Mouse (Mus musculus) lung, postnatal 10 days (tissue): ENCODE data around the gene Surf6.
"Not testable (repeated sequence)": the region's sequence is repeated elsewhere in the genome, so short reads cannot be mapped to it uniquely, and the experiment has no call there.

Experiments
- DNase-seq: peaks from one replicate; pipeline ENCODE4 v3.0.0; 2021

Gene Surf6

DNA sequence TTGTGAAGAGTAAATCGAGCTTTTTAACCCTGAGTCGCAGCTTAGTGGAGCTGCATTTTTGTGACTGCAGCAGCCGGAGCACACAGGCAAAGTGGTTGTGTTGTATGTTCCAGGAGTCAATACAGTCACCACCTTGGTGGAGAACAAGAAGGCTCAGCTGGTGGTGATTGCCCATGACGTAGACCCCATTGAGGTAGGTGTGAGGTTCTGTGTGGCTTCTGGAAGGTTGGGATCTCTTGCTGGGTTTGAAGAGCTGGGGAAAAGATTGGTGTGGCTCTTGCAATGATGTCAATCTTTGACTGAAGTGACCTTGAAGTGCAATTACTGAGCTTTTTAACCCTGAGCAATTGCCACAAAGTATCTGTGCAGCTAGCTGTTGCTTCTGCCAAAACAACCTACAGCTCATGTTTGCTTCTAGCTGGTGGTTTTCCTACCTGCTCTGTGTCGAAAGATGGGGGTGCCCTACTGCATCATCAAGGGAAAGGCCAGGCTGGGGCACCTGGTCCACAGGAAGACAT is 9.6 kb upstream of the Surf6 start:
- no peak for DNase-seq

DNA sequence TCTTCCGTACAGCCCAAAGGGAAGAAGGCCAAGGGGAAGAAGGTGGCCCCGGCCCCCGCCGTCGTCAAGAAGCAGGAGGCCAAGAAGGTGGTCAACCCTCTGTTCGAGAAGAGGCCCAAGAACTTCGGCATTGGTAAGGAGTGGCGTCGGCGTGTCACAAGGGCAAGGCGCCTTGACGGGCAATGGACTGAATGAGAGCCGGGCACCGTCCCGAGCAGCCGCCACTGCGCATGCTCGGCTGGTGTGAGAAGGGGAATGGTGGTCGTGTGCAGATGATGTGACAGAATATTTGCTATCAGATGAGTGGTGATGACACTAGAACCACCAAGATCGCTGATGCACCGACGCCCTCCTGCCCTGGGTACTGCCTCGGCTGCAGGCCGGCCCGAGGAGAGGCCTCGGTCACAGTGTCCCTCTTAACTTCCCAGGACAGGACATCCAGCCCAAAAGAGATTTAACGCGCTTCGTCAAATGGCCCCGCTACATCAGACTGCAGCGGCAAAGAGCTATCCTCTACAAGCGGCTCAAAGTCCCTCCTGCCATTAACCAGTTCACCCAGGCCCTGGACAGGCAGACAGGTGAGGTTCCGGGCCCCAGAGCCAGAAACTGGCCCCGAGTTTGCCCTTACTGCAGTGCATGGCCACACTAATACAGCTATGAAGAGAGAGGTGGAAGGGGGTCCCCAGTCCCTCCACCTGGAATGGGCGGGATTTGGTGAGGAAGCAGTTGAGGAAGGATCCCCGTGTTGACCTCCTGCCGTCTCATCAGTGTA is 8.5 kb upstream of the Surf6 start:
- DNase-seq = peak; percentile 78

DNA sequence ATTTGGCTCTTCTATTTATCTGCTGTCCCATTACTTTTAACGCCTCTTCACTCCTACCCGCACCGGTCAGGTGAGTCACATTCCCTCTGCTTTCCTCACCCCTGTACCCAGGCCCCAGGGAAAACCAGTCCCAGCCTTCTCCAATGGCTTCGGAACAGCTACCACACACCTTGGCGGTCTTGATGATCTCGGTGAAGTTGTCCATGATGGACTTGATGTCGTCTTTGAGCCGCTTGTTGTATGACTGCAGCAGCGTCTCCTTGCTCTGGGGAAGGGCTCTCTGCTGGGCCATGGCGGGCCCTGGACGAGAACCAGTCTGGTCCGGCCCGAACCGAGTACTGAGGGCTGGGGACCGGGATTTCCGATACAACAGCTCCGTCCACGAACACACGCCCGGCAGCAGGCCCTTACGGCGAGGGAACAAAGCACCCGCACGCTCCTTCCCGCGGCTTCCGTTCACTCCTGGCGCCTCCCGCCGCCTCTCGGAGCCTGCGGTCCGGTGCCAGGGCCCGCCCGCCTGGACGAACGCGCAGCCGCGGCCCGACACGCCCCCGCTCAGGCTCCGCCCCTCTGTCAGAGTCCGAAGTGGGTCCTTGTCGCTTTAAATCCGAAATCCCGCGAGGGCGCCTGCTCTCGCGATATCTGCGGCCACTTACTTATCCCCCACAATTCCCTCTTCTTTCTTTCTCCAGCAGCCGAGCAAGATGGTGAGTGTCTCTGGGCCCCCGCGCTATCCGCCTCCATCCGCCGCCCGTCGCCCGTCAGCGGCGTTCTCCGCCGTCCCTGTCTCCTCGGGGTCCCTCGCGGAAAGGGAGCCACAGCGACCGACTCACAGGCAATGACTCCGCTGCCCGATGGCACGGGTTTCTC is 7.7 kb upstream of the Surf6 start, which contains the start of the genes Med22 and Rpl7a:
Gene Med22, minus strand, starts transcription at position 554 of the 870 bp plus-strand sequence.
Gene Rpl7a, plus strand, starts transcription at position 641 of the 870 bp plus-strand sequence.
- peak; percentile 100 for DNase-seq

DNA sequence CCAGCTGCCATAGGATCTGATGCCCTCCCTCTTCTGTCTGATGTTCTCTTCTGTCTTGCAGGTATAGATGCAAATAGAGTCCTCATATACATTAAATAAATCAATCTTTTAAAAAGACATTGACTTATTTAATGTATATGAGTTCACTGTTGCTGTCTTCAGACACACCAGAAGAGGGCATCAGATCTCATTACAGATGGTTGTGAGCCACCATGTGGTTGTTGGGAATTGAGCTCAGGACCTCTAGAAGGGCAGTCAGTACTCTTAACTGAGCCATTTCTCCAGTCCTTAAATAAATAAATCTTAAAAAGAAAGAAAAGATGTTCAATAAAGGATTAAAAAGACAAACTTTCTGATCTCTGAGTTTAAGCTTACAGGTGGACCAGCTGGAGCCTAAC is 6.7 kb upstream of the Surf6 start:
- DNase-seq = no peak

DNA sequence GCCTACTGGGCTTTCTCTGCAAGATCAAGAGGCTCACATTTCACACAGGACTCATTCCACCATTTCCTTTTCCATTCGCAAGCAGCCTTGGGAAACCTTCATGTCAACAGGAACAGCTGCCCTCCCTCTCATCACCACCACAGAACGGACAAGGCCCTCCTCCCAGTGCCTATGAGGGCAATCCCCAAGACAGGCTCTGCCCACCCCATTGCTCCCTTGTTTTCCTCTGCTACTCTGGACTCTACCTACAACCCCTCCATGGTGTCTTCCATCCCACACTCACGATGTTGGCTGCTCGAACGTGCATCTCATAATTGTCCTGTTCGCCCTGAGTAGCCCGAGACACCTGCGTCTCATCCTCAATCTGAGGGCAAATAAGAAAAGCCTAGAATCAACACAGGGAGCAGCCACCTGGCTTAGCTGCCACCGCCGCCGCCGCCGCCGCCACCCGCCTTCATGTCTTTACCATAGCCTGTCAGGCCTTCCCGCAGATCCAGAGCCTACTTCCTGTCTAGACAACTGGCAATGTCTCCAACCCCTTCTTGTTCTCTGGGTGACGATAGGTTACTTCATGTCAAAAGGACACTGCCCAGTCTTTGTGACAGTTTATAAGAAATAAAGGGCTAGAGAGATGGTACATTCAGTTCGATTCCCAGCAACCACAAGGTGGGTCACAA is 6.2 kb upstream of the Surf6 start:
- DNase-seq = no peak

DNA sequence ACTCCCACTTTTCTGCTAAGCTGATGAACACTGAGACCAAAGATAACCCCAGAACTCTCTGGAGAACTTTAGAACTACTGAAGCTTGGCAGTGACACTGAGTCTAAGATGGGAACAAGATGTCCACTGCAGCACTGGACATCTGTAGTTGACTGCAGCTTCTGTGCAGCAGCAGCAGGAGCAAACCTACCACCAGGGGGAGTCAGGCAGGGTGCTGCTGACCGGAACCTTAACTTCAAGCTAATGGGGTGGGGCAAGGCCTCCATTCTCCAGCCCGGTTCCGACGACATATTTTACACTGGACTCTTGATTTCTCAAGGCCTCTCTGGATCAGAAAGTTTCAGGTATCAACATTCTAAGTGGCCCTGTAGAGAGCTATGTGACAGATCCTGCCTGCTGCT is 4.4 kb upstream of the Surf6 start:
- DNase-seq = peak; percentile 81

DNA sequence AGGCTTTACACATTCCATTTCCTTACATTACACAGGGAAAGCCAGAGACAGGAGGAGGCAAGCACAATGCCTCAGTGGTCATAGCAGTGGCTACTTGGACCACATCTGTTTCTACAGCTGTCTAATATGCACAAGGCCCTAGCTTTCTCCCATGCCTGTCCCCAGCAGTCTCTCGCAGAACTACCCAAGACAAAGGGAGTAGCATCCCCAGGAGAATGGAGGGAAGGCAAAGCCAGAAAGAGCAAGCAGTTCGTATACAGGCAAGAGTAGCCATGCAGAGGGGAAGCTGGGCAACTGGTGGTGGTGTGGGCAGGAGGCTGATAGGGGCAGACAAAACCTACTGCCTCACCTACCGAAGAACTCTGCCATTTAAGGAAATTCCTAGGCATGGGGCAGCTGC is 3.8 kb upstream of the Surf6 start:
- no peak for DNase-seq

DNA sequence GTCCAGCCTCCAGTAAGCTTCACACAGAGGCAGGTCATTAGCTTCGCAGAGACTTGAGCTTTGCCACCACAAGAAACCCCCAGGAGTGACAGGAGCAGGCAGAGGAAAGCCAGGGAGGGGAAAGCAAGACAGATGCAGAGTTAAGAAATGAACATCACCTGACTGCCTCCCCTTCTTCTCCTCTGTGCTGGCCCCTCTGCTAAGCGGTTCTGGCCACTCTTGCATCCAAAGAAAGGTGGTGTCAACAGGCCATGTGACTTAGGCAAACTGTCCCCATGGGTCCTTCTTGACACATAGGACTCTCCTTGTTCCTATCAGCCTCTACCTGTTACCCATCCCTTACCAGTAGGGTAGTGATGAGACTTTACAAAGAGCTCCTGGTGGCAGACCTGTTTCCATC is 3.3 kb upstream of the Surf6 start:
- no peak for DNase-seq

DNA sequence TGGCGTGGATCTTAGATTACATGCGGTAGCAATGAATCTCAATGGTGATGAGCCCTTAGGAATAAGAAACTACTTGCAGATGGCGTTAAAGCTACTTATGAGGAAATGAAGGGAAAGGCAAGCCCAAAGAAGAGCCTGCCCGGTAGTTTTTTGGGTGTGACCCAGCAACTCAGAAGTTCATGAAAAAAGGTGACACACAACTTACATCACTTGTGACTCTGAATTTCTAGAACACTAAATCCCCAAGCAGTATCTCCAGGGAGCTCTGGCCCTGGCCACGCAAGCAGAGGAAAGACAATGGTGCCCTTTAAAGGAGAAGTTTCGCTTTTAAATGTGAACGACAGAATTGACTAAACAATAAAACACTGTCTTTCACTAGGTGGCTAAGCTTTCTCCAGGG is 632 bp upstream of the Surf6 start:
- no peak for DNase-seq

DNA sequence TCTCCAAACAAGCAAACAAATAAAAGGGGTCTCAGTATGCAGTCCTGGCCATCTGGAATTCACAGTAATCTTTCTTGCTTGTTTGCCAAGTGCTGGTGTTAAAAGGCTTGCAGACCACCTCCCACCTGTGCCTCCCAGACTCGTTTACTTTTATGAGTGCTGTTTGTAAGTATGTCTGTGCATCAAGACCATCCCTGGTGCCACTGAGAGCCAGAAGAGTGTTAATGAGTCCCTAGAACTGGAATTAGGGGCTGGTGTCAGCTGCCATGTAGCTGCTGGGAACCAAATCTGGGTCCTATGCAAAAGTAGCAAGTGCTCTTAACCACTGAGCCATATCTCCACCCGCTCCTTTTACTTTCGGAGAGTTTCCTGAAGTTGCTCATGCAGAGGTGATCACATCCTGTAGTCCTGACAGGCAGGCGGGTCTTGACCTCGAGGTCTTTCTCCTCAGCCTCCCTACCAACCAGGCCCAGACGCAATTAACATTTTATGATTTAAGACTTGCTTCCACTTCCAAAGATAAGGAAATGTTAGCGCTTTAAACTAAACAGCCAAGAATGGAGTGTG is 762 bp downstream of the Surf6 start:
- DNase-seq = no peak

DNA sequence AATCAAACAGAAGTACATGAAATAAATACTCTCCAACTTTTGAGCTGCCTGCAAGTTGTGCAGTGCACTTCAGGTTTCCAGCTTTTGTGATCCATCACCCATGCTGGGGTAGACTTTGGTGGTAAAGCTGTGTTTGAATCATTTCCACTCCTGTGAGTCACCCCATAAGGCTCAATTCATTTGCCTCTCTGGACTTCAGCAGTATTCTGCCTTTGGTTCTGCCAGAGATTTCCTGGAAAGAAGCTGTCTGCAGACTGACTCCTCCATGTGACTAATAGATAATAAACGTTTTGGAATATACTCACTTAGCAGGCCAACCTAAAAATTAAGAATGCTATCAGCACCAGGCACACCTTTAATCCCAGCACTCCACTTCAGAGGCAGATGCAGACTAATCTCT is 1.9 kb downstream of the Surf6 start:
- DNase-seq = no peak

DNA sequence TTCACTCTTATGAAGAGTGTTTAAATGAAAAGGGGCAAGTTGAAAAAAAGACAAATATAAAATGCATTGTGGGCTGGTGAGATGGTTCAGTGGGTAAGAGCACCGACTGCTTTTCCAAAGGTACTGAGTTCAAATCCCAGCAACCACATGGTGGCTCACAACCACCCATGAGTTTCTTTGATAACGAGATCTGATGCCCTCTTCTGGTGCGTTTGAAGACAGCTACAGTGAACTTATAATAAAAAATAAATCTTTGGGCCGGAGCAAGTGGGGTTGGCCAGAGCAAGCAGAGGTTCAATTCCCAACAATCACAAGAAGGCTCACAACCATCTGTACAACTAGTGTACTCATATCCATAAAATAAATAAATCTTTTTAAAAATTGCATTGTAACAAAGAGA is 6.8 kb downstream of the Surf6 start:
- DNase-seq = no peak

DNA sequence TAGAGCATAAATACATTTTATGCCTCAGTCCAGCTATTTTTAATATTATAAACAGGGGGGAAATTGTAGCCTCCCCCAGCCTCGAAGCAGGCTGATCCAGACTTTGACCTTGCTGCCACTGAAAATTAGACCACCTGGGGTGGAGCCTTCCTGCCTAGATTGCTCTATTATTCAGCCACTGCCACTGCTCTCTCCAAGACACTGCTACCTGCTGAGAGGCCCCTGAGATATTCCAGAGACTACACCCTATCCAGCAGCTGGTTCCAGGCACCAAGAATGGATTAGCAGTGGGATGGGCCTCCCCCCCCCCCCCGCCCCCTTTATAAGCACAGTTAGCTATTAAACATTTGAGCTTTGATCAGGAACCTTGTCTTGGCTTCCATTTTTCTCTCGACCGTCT is 16.5 kb downstream of the Surf6 start:
- not testable (repeated sequence) for DNase-seq

DNA sequence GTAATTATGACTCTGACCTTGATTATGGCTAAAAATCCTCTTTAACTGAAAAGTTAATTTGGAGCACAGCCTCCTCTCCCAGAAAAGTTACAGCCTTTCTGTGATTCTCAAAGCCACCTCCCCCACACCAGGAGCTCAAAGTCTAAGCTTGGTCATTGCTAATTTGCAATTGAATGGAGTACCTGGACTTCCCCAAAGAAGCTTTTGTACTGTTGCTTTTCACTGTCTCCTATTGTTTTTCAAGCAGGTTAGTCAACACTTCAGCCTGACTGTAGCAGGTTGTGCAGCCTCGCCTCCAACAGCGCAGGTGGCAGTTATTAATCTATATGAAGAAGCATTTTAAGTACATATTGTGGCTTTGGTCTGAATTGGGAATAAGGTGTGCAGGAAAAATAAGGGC is 17.1 kb downstream of the Surf6 start:
- DNase-seq = not testable (repeated sequence)

DNA sequence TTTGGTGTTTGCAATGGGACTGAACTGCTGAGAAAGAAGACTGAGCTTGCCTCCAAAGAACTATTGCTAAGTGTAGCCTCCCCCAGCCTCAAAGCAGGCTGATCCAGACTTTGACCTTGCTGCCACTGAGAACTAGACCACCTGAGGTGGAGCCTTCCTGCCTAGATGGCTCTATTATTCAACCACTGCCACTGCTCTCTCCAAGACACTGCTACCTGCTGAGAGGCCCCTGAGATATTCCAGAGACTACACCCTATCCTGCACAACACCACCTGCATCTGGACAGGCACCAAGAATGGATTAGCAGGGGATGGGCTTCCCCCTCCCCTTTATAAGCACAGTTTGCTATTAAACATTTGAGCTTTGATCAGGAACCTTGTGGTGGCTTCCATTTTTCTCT is 24.1 kb downstream of the Surf6 start:
- no peak for DNase-seq

DNA sequence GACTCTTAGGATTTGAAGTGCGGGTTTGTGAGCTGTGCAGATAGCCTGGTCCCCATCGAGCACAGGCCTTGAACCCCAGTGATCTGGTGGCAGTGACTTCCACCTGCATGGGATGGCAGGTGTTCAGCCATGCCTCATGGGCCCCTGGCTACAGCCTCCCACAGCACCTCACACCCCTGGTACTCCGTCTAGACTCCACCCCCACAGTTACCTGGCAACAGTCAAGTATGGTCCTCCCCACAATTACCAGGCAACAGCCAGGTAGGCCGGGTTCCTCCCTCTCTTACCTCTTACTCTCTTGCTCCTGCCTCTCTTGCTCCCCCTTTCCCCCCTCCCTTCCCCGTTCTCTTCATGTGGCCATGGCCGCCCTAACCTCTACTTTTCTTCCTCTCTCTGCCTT is 32.0 kb downstream of the Surf6 start:
- no peak for DNase-seq

DNA sequence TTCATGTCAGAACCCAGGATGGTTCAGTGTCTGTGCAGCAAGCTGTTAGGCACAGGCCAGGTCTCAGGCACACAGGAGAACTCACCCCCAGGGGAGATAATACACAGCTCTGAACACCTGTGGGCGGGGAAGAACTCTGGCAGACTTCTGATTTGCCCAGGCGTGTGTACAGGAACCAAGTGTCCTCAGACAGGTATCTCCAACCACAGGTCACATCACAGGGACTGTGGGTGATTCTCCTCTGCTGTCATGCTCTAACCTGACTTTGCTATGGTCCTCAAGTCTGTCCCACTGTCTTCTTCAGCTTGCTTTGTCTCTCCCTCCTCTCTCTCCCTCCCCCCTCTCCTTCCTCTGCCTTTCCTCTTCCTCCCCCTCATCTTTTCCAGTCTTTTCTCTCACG is 37.8 kb downstream of the Surf6 start, which contains the start of gene Abo:
Gene Abo, minus strand, starts transcription at position 101 of the 400 bp plus-strand sequence.
- no peak for DNase-seq

DNA sequence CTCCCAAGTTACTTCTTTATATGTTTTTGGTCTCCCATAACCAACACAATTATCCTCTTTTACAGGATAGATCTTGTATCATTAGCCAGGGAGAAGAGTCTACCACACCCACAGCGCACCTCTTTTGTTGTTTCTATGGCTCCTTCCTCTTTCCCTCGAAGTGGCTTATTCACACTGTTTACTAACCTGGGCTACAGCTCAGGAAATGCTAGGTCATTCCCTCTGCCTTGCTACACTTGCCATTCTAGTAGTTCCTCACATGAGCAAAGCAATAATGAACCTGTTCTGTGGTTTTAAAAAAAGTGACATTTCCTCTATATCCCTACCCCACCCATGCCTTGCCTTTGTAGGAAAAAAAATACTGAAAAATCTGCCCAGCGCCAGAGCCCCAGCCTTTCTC is 39.8 kb downstream of the Surf6 start:
- no peak for DNase-seq

DNA sequence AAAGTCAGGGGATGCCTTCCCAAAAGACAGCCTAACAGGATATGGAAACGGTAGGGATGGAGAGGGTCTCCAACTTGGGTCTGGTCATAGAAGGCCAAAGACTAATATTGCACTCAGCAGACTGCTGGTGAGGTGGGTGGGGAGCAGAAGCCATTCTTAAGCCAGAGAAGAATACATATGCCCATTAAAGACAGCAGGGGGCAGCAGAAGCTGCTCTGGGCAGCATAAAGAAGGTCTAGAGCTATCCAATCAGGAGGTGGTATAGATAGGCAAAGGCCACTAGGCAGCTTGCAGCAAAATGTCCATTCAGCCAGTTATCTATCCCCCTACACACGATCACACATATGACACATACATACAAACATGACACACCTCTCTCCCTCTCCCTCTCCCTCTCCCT is 55.0 kb downstream of the Surf6 start:
- DNase-seq = peak; percentile 56
